Comparison of ENCODE assay signal across 22 mouse cellular contexts in the genomic region with DNA sequence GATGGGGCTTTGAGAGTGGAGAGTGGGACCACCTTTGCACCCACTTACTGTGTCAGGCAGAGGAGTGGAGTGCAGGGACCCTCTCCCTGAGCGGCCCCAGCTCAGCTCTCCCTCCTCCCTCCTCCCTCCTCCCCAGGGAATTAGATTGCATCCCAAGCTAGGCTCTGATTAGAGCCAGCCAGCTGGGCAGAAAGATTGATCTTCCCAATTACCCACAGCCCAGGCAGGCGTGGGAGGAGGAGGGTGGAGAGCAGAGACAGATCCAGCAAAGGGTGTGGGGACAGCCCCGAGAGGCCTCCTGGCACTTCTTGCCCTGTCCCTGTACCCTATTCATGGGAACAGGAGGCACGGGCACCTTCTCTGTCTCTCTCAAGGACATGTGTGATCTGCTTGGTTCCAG. TPM values are rescaled to one million over a fixed set of nuclear protein-coding genes. Genes with fewer than 3 reads are reported as not detected.
DNase-seq lines count a peak whose midpoint lies in the region; ATAC-seq lines count a peak whose summit lies in the region.
"Had no signal": no experiment of that assay in that cellular context is flagged by ENCODE, and none has a peak within 500 bp of the region (broad histone marks: within the 10 kb centered on the region; RNA-seq: fewer than 3 reads in every experiment).

No protein-coding gene starts in this region.

- whole genome bisulfite sequencing in hindbrain, embryonic 10.5 days, result 57% methylated on average over 4 of the region's 4 CpGs
- 51% methylated on average over 4 of the region's 4 CpGs for WGBS in hindbrain, embryonic 11.5 days
- 50% methylated on average over 4 of the region's 4 CpGs for WGBS in midbrain, embryonic 12.5 days
- WGBS in midbrain, embryonic 14.5 days, result 51% methylated on average over 4 of the region's 4 CpGs
- 27% methylated on average over 4 of the region's 4 CpGs for WGBS in hindbrain, embryonic 13.5 days

- H3K27ac ChIP-seq in hindbrain, embryonic 10.5 days, result peak overlapping the region; percentile 93
- no peak overlapping the region for H3K27ac ChIP-seq in hindbrain, embryonic 11.5 days (ENCODE audit: low read depth, low read length)
- H3K27ac ChIP-seq in midbrain, embryonic 12.5 days (replicated peaks), result 0 out of 2 replicates have a peak overlapping the region, but pooled peaks have one; percentile 39
- no peak overlapping the region for H3K27ac ChIP-seq in midbrain, embryonic 14.5 days (replicated peaks; ENCODE audit: low read depth, low read length)
- H3K27ac ChIP-seq in hindbrain, embryonic 13.5 days, result 0 out of 2 replicates have a peak overlapping the region, but pooled peaks have one; percentile 10
- H3K27ac ChIP-seq: embryonic facial prominence, embryonic 13.5 days; gastrocnemius, adult 2 months; midbrain, embryonic 15.5 days had no signal

- peaks cover 88% of the 10 kb centered on the region for H3K4me1 ChIP-seq in hindbrain, embryonic 10.5 days (replicated peaks)
- peaks cover 25% of the 10 kb centered on the region for H3K4me1 ChIP-seq in hindbrain, embryonic 11.5 days (replicated peaks; ENCODE audit: control insufficient read depth, insufficient read depth, low read length)
- peaks cover 67% of the 10 kb centered on the region for H3K4me1 ChIP-seq in midbrain, embryonic 12.5 days
- peaks cover 45% of the 10 kb centered on the region for H3K4me1 ChIP-seq in midbrain, embryonic 14.5 days (ENCODE audit: control insufficient read depth, insufficient read depth, low read length)
- peaks cover 71% of the 10 kb centered on the region for H3K4me1 ChIP-seq in hindbrain, embryonic 13.5 days (replicated peaks)

- no peak for DNase-seq in hindbrain, embryonic 10.5 days (ENCODE audit: low spot score)
- DNase-seq in hindbrain, embryonic 11.5 days (ENCODE audit: low spot score), result no peak
- no peak for DNase-seq in midbrain, embryonic 14.5 days
- no peak for DNase-seq in urinary bladder, adult 18-20 months (ENCODE audit: low spot score in 2 of 2)
- DNase-seq in testis, postnatal 10 days (ENCODE audit: low spot score), result no peak
- DNase-seq: adrenal gland, postnatal 36 days; cerebellum, adult 9-10 months; gastrocnemius, adult 2 months; kidney, adult 11 months; lung, adult 18-20 months had no signal

- no peak overlapping the region for H3K4me3 ChIP-seq in hindbrain, embryonic 10.5 days
- H3K4me3 ChIP-seq in hindbrain, embryonic 11.5 days (ENCODE audit: low read depth, low read length), result no peak overlapping the region
- no peak overlapping the region for H3K4me3 ChIP-seq in midbrain, embryonic 12.5 days
- H3K4me3 ChIP-seq in midbrain, embryonic 14.5 days (replicated peaks; ENCODE audit: low read depth, low read length), result no peak overlapping the region
- no peak overlapping the region for H3K4me3 ChIP-seq in hindbrain, embryonic 13.5 days
- H3K4me3 ChIP-seq: embryonic facial prominence, embryonic 13.5 days; gastrocnemius, adult 2 months; heart, embryonic 12.5 days; midbrain, embryonic 15.5 days had no signal

- no peaks in the 10 kb centered on the region for H3K36me3 ChIP-seq in hindbrain, embryonic 10.5 days
- no peaks in the 10 kb centered on the region for H3K36me3 ChIP-seq in hindbrain, embryonic 11.5 days (ENCODE audit: control insufficient read depth, insufficient read depth, low read length)
- no peaks in the 10 kb centered on the region for H3K36me3 ChIP-seq in midbrain, embryonic 12.5 days
- no peaks in the 10 kb centered on the region for H3K36me3 ChIP-seq in midbrain, embryonic 14.5 days (ENCODE audit: control insufficient read depth, insufficient read depth, low read length)
- H3K36me3 ChIP-seq in hindbrain, embryonic 13.5 days, result no peaks in the 10 kb centered on the region
- H3K36me3 ChIP-seq: embryonic facial prominence, embryonic 13.5 days; heart, embryonic 12.5 days; midbrain, embryonic 15.5 days had no signal

- no peak for ATAC-seq in hindbrain, embryonic 11.5 days (ENCODE audit: low FRiP score)
- no peak for ATAC-seq in midbrain, embryonic 12.5 days (ENCODE audit: low FRiP score, low read depth)
- no peak for ATAC-seq in midbrain, embryonic 14.5 days (ENCODE audit: low FRiP score, low TSS enrichment)
- 0 out of 2 replicates have a peak, but pooled peaks have one; percentile 12 for ATAC-seq in hindbrain, embryonic 13.5 days (ENCODE audit: low FRiP score)
- ATAC-seq: activated CD4-positive, CD25-positive, alpha-beta regulatory T cell, adult 4 months; midbrain, embryonic 15.5 days; Patski had no signal

- H3K27me3 ChIP-seq in hindbrain, embryonic 10.5 days (ENCODE audit: insufficient read depth, poor library complexity, severe bottlenecking), result peaks cover 71% of the 10 kb centered on the region
- 0 out of 2 replicates have a peak, but pooled peaks cover 3% of the 10 kb centered on the region for H3K27me3 ChIP-seq in hindbrain, embryonic 11.5 days (ENCODE audit: control insufficient read depth, insufficient read depth, low read length)
- peaks cover 50% of the 10 kb centered on the region for H3K27me3 ChIP-seq in midbrain, embryonic 12.5 days
- H3K27me3 ChIP-seq in midbrain, embryonic 14.5 days (ENCODE audit: control insufficient read depth, insufficient read depth, low read length), result no peaks in the 10 kb centered on the region
- H3K27me3 ChIP-seq in hindbrain, embryonic 13.5 days, result 0 out of 2 replicates have a peak, but pooled peaks cover 28% of the 10 kb centered on the region
- H3K27me3 ChIP-seq: midbrain, embryonic 15.5 days had no signal

- no peaks in the 10 kb centered on the region for H3K9me3 ChIP-seq in hindbrain, embryonic 10.5 days
- H3K9me3 ChIP-seq in hindbrain, embryonic 11.5 days (ENCODE audit: control insufficient read depth, low read length), result no peaks in the 10 kb centered on the region
- H3K9me3 ChIP-seq in midbrain, embryonic 12.5 days, result no peaks in the 10 kb centered on the region
- no peaks in the 10 kb centered on the region for H3K9me3 ChIP-seq in midbrain, embryonic 14.5 days (ENCODE audit: control insufficient read depth, low read length)
- no peaks in the 10 kb centered on the region for H3K9me3 ChIP-seq in hindbrain, embryonic 13.5 days
- H3K9me3 ChIP-seq: embryonic facial prominence, embryonic 13.5 days; heart, embryonic 12.5 days; midbrain, embryonic 15.5 days had no signal

- H3K9ac ChIP-seq in hindbrain, embryonic 11.5 days (ENCODE audit: low read depth, low read length), result no peak overlapping the region
- no peak overlapping the region for H3K9ac ChIP-seq in midbrain, embryonic 12.5 days (replicated peaks)
- no peak overlapping the region for H3K9ac ChIP-seq in midbrain, embryonic 14.5 days (replicated peaks; ENCODE audit: low read length)
- no peak overlapping the region for H3K9ac ChIP-seq in hindbrain, embryonic 13.5 days
- H3K9ac ChIP-seq: embryonic facial prominence, embryonic 13.5 days; heart, embryonic 12.5 days; midbrain, embryonic 15.5 days had no signal

- H3K4me2 ChIP-seq in hindbrain, embryonic 11.5 days (replicated peaks; ENCODE audit: low read depth, low read length), result no peak overlapping the region
- no peak overlapping the region for H3K4me2 ChIP-seq in midbrain, embryonic 12.5 days (replicated peaks)
- no peak overlapping the region for H3K4me2 ChIP-seq in midbrain, embryonic 14.5 days (ENCODE audit: low read length)
- no peak overlapping the region for H3K4me2 ChIP-seq in hindbrain, embryonic 13.5 days
- H3K4me2 ChIP-seq: embryonic facial prominence, embryonic 13.5 days; heart, embryonic 12.5 days; midbrain, embryonic 15.5 days had no signal

RNA-seq across cellular contexts. Expression of a gene that starts 38.6 kb away (rescaled TPM):
- not detected in 2 replicates for polyA plus RNA-seq in hindbrain, embryonic 10.5 days (2016; fragmentation: Nextera tagmentation; extraction: Ambion mirVana)
- not detected in 2 replicates for polyA plus RNA-seq in hindbrain, embryonic 11.5 days (2014; fragmentation: Nextera tagmentation; extraction: Ambion mirVana)
- polyA plus RNA-seq in midbrain, embryonic 12.5 days (2016; fragmentation: Nextera tagmentation; extraction: Ambion mirVana), result not detected in 2 replicates
- polyA plus RNA-seq in midbrain, embryonic 14.5 days (2014; fragmentation: Nextera tagmentation; extraction: Ambion mirVana), result not detected in 2 replicates
- polyA plus RNA-seq in hindbrain, embryonic 13.5 days (2015; fragmentation: Nextera tagmentation; extraction: Ambion mirVana), result not detected in 2 replicates
- polyA plus RNA-seq: activated CD4-positive, CD25-positive, alpha-beta regulatory T cell, adult 4 months; C2C12; cortical plate, adult 2 months; embryonic facial prominence, embryonic 13.5 days; heart, embryonic 12.5 days; liver, adult 2 months; midbrain, embryonic 15.5 days; neural tube, embryonic 11.5 days; Patski; urinary bladder, adult 2 months had no signal

Comparison
In these comparisons a context has a peak if more than half of its experiments do, and no peak if none do; other contexts are left out.
1. H3K27ac ChIP-seq: peak in hindbrain, embryonic 10.5 days (single experiment), midbrain, embryonic 12.5 days (single experiment) and hindbrain, embryonic 13.5 days (single experiment); none in hindbrain, embryonic 11.5 days (single experiment) and midbrain, embryonic 14.5 days (single experiment).